Mouse (Mus musculus) hindbrain, embryonic 16.5 days (tissue): Measurements from ENCODE around the gene Ccdc24. TPM values are rescaled to one million over a fixed set of nuclear protein-coding genes. Genes with fewer than 3 reads are reported as not detected.

ENCODE experiments used
- ATAC-seq: fragments of 200-750 bp; cut with Nextera tagmentation; 2 replicates; pipeline ENCODE4 v1.8.0; 2017; ENCODE audit warnings: moderate TSS enrichment, moderate library complexity
- H3K27ac ChIP-seq: fragments of 300-500 bp; sonication (generic); 2 replicates; pipeline ENCODE4 v1.5.1; 2014; ENCODE audit warnings: low read depth, mild to moderate bottlenecking, control low read depth, low read length, moderate library complexity
- H3K27me3 ChIP-seq: fragments of 300-500 bp; sonication (generic); replicated peaks from 2 replicates; pipeline ENCODE4 v1.6.1; 2014; ENCODE audit warnings: low read length; ENCODE audit not compliant: control insufficient read depth, insufficient read depth
- H3K36me3 ChIP-seq: fragments of 300-500 bp; sonication (generic); 2 replicates; pipeline ENCODE4 v1.6.1; 2014; ENCODE audit warnings: mild to moderate bottlenecking, low read length, moderate library complexity, mixed read lengths; ENCODE audit not compliant: control insufficient read depth, insufficient read depth
- H3K4me1 ChIP-seq: fragments of 300-500 bp; sonication (generic); 2 replicates; pipeline ENCODE4 v1.6.1; 2014; ENCODE audit warnings: low read depth, low read length; ENCODE audit not compliant: control insufficient read depth, insufficient read depth
- H3K4me2 ChIP-seq: fragments of 300-500 bp; sonication (generic); 2 replicates; pipeline ENCODE4 v1.6.1; 2014; ENCODE audit warnings: mild to moderate bottlenecking, low read length, control low read depth, moderate library complexity
- H3K4me3 ChIP-seq: fragments of 300-500 bp; sonication (generic); 2 replicates; pipeline ENCODE4 v1.5.1; 2014; ENCODE audit warnings: mild to moderate bottlenecking, low read length, control low read depth, moderate library complexity
- H3K9ac ChIP-seq: fragments of 300-500 bp; sonication (generic); 2 replicates; pipeline ENCODE4 v1.6.1; 2014; ENCODE audit warnings: low read depth, mild to moderate bottlenecking, control low read depth, low read length, moderate library complexity
- H3K9me3 ChIP-seq: fragments of 300-500 bp; sonication (generic); 2 replicates; pipeline ENCODE4 v1.6.1; 2014; ENCODE audit warnings: mild to moderate bottlenecking, low read length, moderate library complexity; ENCODE audit not compliant: control insufficient read depth
- WGBS: fragments of 180-500 bp; shearing (Covaris S2); extraction: QIAGEN DNeasy Blood & Tissue Kit; methylation state at CpG from one replicate; pipeline ENCODE4 v1.1.7; 2014; 5-methylcytosine and 5-hydroxymethylcytosine counted together
- polyA plus RNA-seq: library from polyadenylated mRNA; unstranded; fragments of >200 nt; fragmentation: Nextera tagmentation; extraction: Ambion mirVana; gene quantifications from 2 replicates; pipeline ENCODE4 v1.2.1, GENCODE M21; 2015

Ccdc24 gene
- polyA plus RNA-seq, 1 experiment from 2014 or later, result 2.2 TPM

- 77% methylated on average over 5 of the region's 5 CpGs for WGBS
- H3K27ac ChIP-seq, result no peak overlapping the region
- H3K4me1 ChIP-seq, result no peaks in the 10 kb centered on the region
- no peak overlapping the region for H3K4me3 ChIP-seq
- H3K4me2 ChIP-seq, result no peak overlapping the region
- H3K9me3 ChIP-seq, result 0 out of 2 replicates have a peak, but pooled peaks cover 2% of the 10 kb centered on the region
- no peaks in the 10 kb centered on the region for H3K36me3 ChIP-seq
- H3K9ac ChIP-seq, result no peak overlapping the region
- no peak for ATAC-seq
- no peaks in the 10 kb centered on the region for H3K27me3 ChIP-seq
These were observed 55.6 kb downstream of the Ccdc24 start for GRCm38 (mm10) chr4:117816776-117817175.

Other genes starting within 250 kb of the Ccdc24 start
- 77.7 and 80.5 TPM in 2 replicates for gene Dmap1, start 190.3 kb downstream of the Ccdc24 start, polyA plus RNA-seq
- not detected in 2 replicates for gene Gm12845, start 148.1 kb downstream of the Ccdc24 start, polyA plus RNA-seq
- not detected in 2 replicates for gene Klf17, start 106.9 kb downstream of the Ccdc24 start, polyA plus RNA-seq
- 55.3 and 63.8 TPM in 2 replicates for gene Slc6a9, start 38.1 kb downstream of the Ccdc24 start, polyA plus RNA-seq
- 64.4 and 65.6 TPM in 2 replicates for gene B4galt2, start 10.9 kb upstream of the Ccdc24 start, polyA plus RNA-seq
- 631 and 701 TPM in 2 replicates for gene Atp6v0b, start 14.8 kb upstream of the Ccdc24 start, polyA plus RNA-seq
- gene Dph2, start 19.5 kb upstream of the Ccdc24 start, polyA plus RNA-seq, result 21.8 and 24.0 TPM in 2 replicates
- gene Ipo13, start 42.4 kb upstream of the Ccdc24 start, polyA plus RNA-seq, result 63.1 and 76.2 TPM in 2 replicates
- 0.90 and 1.2 TPM in 2 replicates for gene Artn, start 57.2 kb upstream of the Ccdc24 start, polyA plus RNA-seq